Mouse (Mus musculus): ENCODE data around the gene Deup1. TPM values are rescaled to one million over a fixed set of nuclear protein-coding genes. Genes with fewer than 3 reads are reported as not detected.
"Not testable (repeated sequence)": the region's sequence is repeated elsewhere in the genome, so short reads cannot be mapped to it uniquely, and the experiment has no call there.

Deup1 gene
- total RNA-seq, 2 experiments from 2014 or later = 0.10 to 0.26 TPM

GRCm38 (mm10) chr9:15587157-15587854 is 40.4 kb downstream of the Deup1 start:
- no peak for DNase-seq

DNA sequence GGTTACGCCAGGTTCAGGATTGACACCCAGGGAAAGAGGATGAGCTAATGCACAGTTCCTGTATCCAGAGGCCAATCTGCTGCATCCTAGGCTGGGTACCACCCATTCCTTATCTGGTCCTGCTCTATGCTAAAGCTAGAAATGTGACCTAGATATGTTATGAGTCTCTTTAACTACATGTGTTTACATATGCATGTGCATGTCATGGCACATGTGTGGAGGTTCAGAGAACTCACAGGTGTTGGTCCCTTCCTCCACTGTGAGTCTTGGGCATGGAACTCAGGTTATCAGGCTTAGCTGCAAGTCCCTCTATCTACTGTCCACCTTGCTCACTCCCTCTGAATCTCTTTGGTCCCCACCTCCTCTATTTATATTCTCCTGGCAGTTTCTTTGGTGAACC is 41.8 kb downstream of the Deup1 start:
- DNase-seq = no peak

GRCm38 (mm10) chr9:15584209-15584608 is 43.5 kb downstream of the Deup1 start:
- no peak for DNase-seq

DNA sequence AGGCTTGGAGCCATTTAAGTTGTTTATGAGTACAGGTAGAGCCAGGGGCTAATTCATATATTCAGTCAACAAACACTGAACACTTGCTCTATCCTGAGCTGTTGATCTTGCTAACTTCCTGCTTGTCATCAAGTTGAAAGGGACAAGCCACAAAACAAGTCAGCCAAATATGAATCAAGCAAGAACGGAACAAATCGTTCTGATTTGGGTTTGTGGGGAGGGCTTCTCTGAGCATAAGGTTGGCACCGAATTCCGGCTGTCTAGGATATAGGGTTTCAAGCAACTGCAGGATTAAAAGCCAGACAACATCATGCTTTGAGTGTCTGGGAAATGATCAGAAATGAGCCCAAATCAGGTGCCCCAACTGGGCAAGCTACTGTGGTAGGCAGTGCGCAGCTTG is 45.7 kb downstream of the Deup1 start:
- DNase-seq = no peak

- DNase-seq = no peak
These were observed 47.6 kb downstream of the Deup1 start for GRCm38 (mm10) chr9:15580176-15580575.

DNA sequence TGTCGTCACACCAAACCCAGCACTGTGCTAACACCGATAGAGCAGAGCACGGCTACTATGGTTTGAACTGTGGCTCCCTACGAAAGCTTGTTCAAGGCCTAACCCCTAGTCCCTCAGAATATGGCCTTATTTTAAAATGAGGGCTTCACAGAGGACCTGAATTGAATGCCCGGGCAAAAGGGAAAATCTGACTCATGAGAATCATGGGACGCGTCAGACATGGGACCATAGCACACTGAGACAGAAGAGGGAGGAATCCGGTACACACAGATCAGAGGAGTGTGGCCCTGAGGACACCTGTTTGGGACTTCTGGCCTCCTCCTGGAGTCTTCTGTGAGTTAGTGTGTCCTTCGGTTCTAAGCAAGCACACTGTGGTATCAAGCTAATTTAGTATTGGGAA is 48.8 kb downstream of the Deup1 start:
- DNase-seq = no peak

- DNase-seq = no peak
These were observed 49.3 kb downstream of the Deup1 start for GRCm38 (mm10) chr9:15578427-15578826.

DNA sequence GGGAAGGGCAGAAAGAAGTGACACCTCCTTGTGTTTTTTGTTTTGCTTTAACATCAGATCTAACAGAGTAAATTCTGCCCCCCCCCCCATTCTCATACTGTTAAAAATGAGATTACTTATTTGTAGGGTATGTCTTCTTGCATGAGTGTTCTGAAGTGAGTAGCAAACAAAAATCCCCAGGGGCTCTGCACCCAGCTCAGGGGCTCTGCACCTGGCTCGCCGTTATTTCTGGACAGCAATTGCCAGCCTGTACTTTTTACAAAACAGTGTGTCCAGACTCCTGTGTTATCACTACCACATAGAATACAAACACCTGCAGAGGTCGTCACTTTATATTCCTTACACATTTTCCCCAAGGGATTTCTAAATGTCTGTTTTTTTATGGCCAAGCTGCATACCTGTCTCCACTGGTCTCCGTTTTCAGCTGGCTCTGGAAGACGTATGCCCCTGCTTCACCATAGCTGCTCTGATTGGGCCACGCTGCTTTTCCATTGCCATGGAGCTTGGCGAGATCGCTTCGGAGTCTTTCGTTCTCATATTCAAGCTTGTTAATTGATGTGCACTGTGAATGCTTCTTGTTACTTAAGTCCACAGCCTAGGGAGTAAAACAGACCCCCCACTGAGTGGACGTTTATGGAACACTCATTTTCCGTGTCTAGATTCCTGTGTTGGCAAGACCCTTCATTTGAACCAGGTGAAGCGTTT is 52.8 kb downstream of the Deup1 start:
- no peak for DNase-seq

DNA sequence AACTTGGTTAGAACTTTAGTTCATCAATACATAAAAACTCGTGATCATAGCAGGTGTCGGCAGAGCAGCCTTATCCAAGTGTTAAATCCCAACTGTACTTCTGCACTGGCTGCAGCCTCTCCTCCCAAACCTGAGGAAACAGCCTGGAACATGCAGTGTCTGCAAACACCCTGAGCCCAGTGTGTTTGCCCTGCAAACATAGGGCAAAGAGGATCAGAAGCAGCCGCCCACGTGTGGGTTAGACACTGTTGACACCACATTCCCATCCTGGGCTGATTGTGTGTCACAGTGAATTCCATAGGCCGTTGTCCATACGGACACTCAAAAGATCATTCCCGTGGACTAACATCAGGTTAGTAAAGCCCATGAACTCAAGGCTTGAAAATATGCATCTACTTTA is 65.4 kb downstream of the Deup1 start:
- no peak for DNase-seq

DNA sequence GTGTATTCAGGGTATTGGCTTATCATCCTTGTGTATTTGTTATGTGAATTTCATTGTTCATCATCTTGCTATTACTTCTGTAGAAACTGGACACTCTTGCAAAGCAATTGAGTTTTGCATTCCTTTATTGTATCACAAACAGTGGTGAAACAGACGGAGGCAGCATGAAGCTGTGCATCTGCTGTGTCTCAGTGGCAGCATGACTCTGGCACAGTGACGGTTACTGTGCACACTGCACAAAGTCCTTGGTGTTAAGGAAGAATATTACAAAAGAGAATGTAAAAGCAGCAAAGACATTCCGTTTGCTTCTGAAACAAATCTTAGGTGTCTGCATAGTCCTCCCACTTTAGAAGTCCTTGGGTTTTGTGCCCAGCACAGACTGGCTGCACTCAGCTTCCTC is 67.3 kb downstream of the Deup1 start:
- no peak for DNase-seq

DNA sequence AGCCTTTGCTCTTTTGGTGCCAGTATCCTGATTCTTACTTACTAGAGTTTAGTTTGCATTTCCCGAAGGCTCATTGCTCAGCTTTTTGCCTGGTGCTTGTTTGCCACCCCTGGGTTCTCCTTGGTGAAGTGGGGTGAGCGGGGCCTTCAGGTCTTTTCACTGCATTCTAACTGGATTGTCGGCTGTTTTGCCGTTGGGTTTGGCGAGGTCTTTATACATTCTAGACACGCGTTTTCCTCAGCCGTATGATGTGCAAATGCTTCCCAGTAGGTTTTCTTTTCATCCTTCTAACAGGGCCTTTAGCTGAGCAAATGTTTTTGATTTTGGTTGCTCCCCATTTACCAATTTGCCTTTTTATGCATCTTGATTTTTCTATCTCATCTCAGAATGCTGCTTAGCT is 74.4 kb downstream of the Deup1 start:
- no peak for DNase-seq

DNA sequence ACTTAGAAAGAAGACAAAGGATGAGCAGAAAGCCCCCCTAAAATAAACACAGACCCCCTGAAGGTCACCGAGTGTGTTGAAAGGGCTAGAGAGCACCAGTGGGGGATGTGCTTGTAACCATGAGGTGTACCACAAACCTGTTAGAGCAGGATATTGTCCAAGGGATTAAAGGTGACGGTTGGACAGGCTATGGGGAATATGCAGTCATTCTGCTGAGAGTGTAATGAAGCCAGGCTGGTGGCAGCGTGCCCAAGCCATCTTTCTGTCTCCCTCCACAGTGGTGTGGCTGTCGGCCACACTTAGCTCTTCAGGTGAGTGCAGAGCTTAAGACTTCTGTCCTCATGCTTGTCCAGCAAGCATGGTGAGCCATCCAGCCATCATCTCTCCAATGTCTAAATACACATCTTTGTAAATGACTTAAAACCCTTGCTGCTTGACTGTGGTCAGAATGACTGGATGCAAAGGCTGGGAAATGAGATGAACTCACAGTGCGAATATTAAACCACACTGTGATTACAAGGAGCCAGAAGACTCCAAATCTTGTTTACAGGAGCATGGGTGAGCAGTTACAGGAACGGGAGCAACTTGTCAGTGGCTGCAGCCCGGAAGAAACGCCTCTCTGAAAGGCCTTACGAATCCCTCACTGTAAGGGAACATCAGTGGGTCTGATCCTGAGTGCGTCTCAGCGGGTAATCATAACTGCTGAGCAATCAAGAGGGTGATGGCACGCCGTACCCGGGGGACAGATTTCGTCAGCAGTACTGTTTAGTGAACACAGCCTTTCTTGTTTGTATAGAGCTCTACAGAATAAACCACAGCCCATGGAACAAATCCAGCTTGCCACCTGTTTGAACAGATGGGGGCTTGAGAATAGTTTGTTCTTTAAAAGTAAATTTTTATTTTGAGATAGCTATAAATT is 75.5 kb downstream of the Deup1 start:
- DNase-seq = no peak

- not testable (repeated sequence) for DNase-seq
These were observed 76.7 kb downstream of the Deup1 start for GRCm38 (mm10) chr9:15551073-15551472.

DNA sequence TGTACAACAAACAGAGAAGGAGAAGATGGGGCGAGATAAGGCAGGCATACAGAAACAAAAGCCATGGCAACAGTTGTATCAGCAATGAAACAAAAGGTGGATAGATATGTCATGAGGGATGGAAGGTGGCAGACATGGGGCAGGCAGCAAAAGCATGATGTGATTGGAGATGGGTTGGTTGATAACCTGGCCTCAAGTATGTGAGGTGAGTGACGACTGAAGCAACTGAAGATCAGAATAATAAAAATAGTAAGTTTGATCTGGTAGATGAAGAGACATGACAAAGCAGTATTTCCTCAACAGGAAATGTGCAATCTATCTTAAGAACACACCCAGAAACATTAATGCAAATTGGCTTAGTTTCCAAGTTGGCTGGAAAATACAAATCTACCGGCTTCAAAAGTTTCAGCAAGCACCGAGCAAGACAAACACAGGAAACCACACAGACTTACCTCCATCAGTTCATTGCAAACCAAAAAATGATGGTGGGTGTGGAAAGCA is 77.2 kb downstream of the Deup1 start:
- no peak for DNase-seq

DNA sequence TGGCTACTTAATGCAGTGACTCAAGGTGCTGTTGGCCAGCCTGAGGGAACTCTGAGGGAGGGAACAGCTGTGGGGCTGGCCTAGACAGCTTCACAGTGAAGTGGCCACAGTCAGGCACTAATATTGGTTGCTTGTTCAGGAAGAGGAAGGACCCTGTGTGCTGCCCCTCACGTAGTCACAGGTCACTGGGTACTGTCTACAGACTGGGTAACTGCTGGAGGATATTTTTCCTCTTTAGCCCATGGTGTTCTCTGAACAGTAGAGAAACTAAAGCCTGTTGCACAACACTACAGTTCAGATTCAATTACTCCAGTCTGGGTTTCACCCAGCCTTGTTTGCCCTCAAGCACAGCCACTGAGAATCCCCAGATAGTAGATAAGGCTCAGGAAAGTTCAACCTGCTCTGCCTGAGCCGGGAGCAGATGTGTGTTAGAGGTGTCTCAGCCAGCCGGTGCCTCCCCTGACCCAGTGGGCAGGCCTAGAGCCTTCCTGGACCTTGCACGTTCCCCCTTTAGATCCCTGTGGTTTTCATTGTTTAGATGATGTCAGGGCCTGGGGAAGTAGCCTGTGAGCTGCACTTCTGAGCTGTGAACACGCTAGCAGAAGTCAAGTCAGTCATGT is 85.9 kb downstream of the Deup1 start:
- DNase-seq = no peak

DNA sequence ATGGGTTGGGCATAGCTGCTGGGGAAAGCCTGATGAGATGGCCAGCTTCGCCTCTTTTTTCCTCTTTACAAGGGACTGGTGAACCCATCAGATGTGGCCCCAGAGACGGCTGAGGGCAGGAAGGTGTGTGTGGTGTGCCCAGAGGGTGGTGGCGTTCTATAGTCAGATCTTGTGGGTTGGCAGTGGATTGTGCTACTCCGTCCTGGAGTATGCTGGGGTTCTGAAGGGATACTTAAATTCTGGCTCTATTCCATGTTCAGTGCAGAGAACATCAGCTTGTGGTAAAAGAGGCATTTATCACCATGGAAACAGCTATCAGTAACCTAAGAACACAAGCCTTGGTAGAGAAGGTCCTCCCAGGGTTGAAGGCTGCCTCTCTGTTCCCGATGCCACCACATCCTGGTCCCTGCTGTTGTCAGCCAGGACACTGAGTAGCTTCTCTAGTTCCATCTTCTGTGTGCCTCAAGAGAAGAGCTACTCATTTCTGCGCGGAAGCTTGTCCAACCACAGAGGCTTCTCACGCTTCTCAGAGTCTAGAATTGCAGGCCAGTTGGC is 88.7 kb downstream of the Deup1 start:
- DNase-seq = no peak

- DNase-seq = no peak
These were observed 90.2 kb downstream of the Deup1 start for GRCm38 (mm10) chr9:15537455-15538048.

DNA sequence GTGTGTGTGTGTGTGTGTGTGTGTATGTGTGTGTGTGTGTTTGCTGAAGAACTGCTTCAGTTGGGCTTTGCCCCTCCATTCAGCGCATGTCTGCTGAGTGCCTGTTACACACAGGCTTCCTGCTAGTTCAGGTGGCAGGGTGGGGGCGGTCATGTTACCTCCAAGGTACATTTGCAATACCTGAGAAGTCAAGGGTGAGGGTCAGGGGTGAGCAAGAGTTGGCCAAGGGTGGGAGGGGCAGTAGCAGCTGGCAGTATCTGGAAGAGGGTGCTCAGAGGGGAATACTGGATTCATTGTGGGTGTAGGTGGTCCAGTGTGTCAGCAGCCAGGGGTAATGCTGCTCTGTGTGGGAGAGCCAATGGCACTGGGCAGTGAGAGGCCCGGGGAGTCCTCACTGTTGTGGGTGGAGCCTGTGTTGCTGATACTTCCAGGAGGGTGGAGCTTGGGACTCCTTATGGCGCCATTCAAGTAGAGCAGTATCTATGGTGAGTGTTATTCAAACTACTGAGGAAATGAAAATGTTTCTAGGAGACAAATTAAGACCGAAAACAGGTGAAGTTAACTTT is 90.8 kb downstream of the Deup1 start:
- no peak for DNase-seq

DNA sequence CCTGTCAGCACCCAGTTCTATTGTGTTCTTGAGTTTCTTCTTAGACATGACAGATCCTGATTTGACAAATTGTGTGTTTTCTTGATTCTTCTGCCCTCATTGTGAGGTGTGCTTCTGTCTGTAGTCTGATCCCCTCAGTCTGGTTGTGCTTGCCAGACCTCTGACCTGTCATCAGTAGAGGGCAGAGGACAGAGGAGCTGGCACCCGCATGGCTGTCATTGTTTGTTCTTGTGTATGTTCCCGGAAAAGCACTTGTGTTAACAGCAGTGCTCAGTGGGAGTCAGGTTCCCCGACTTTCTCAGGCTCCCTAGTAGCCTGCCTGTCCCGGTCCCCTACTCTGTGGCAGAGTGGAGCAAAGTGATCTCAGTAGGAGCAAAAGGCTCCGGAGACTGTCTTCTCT is 92.3 kb downstream of the Deup1 start:
- no peak for DNase-seq

- DNase-seq = no peak
These were observed 93.6 kb downstream of the Deup1 start for GRCm38 (mm10) chr9:15534110-15534509.

All from adrenal gland, postnatal 36 days (tissue).